Mouse (Mus musculus) CH12.LX (cell line): Measurements from ENCODE around the gene Cyp26a1.

Experiments used
- CTCF ChIP-seq, 2 experiments: IDR thresholded peaks in 1 of 2; conservative IDR thresholded peaks in 1 of 2; 2 replicates each; pipeline ENCODE4 v1.5.1; 2011 to 2012; ENCODE audit warnings: low read depth in 2 of 2, low read length in 2 of 2, improper control_type of control experiment in 1 of 2, inconsistent platforms in 1 of 2, mild to moderate bottlenecking in 1 of 2, moderate library complexity in 1 of 2
- GABPA ChIP-seq: IDR thresholded peaks from 2 replicates; pipeline ENCODE4 v1.6.1; 2012; ENCODE audit warnings: low read depth, low read length, improper control_type of control experiment, inconsistent platforms; ENCODE audit not compliant: insufficient replicate concordance
- IRF4 ChIP-seq: IDR thresholded peaks from 2 replicates; pipeline ENCODE4 v1.6.1; 2014; ENCODE audit warnings: low read depth, mild to moderate bottlenecking, inconsistent platforms, low read length, improper control_type of control experiment
- KAT2A ChIP-seq: IDR thresholded peaks from 2 replicates; pipeline ENCODE4 v1.6.1; 2012; ENCODE audit warnings: low read length, improper control_type of control experiment, inconsistent platforms; ENCODE audit not compliant: insufficient replicate concordance
- MEF2A ChIP-seq: IDR thresholded peaks from 2 replicates; pipeline ENCODE4 v1.6.1; 2014; ENCODE audit warnings: low read depth, mild to moderate bottlenecking, inconsistent platforms, low read length, improper control_type of control experiment, borderline replicate concordance
- NRF1 ChIP-seq: IDR thresholded peaks from 2 replicates; pipeline ENCODE4 v1.6.1; 2014; ENCODE audit warnings: low read depth, mild to moderate bottlenecking, inconsistent platforms, low read length, improper control_type of control experiment, moderate library complexity
- POLR2A ChIP-seq: IDR thresholded peaks from 2 replicates; pipeline ENCODE4 v1.6.1; 2011; ENCODE audit warnings: low read depth, mild to moderate bottlenecking, improper control_type of control experiment, low read length
- RCOR1 ChIP-seq: conservative IDR thresholded peaks from 2 replicates; pipeline ENCODE4 v1.6.1; 2012; ENCODE audit warnings: low read depth, mild to moderate bottlenecking, inconsistent platforms, low read length, improper control_type of control experiment
- SMC3 ChIP-seq: IDR thresholded peaks from 2 replicates; pipeline ENCODE4 v1.6.1; 2011; ENCODE audit warnings: low read depth, low read length, improper control_type of control experiment
- UBTF ChIP-seq: IDR thresholded peaks from 2 replicates; pipeline ENCODE4 v1.6.1; 2012; ENCODE audit warnings: low read depth, mild to moderate bottlenecking, inconsistent platforms, low read length, improper control_type of control experiment, moderate library complexity
- ZKSCAN1 ChIP-seq: IDR thresholded peaks from 2 replicates; pipeline ENCODE4 v1.6.1; 2012; ENCODE audit warnings: low read depth, inconsistent platforms, low read length, improper control_type of control experiment, borderline replicate concordance

- TF ChIP-seq UBTF: no peak
- no peak for TF ChIP-seq POLR2A
- TF ChIP-seq IRF4: no peak
- no peak for TF ChIP-seq CTCF (conservative IDR thresholded peaks at IDR 0.05 in 1 of 2, IDR thresholded peaks at IDR 0.05 in 1 of 2; ENCODE audit: low read depth in 2 of 2, low read length in 2 of 2)
- TF ChIP-seq RCOR1: no peak
- TF ChIP-seq GABPA: no peak
- no peak for TF ChIP-seq SMC3
- no peak for TF ChIP-seq KAT2A
- TF ChIP-seq ZKSCAN1: no peak
- no peak for TF ChIP-seq NRF1
- no peak for TF ChIP-seq MEF2A
Measured at GRCm38 (mm10) chr19:37650526-37650925, 47.1 kb upstream of the Cyp26a1 start.
